Mouse (Mus musculus) layer of hippocampus, postnatal 36 days (tissue): ENCODE results near the gene Gstz1. TPM values are rescaled to one million over a fixed set of nuclear protein-coding genes. Genes with fewer than 3 reads are reported as not detected.
A peak's percentile ranks its signal among the peaks of the same experiment; 100 is the strongest.
"Not testable (repeated sequence)": the region's sequence is repeated elsewhere in the genome, so short reads cannot be mapped to it uniquely, and the experiment has no call there.

ENCODE experiments used
- DNase-seq, 2 experiments: peaks; one replicate each; pipeline ENCODE4 v3.0.0; 2022
- total RNA-seq, 2 experiments: library from RNA; stranded (reverse); gene quantifications; 2 replicates each; pipeline ENCODE4 v1.2.3; 2021

The Gstz1 gene
- total RNA-seq, 2 experiments from 2014 or later: 47.3 to 48.1 TPM

- DNase-seq: no peak
Observed at GRCm38 (mm10) chr12:87160310-87160709, 13.3 kb downstream of the Gstz1 start.

DNA sequence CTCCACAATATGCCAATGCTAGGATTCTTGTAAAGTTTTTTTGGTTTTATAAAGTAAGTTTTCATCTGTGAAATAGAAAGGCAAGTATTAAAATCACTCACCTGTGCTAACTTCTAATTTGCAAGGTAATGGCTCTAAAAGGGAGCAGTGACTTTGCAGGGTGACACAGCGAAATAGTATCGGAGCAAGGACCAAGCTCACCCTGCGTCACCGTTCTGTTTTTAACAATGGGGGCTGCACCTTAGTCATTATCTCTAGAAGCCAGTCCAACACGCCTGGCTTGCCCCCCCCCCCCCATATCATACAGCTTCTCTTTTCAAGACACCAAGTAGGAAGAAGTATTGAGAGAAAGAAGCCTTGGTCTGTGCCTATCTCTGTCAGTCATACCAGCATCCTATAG lies 13.8 kb downstream of the Gstz1 start:
- no peak for DNase-seq

GRCm38 (mm10) chr12:87175194-87175946 lies 28.4 kb downstream of the Gstz1 start:
- no peak for DNase-seq

DNA sequence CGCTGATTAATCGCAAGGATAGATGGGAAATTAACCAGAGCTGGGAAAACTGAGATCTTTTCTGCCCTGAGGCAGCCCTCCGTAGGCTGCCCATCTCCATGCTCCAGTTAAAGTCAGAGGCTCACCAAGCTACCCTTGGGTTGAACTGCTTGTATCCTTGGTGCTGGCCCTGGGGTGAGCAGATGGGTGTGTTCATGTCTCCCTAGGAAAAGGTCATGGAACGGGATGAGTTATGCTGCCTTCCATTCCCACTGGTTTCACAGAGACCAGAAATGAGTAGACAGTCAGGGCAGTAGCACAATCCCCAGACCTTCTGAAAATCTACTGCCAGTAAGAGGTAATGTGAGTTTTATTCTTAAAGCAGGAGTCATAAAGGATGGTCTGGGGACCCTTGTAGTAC lies 30.7 kb downstream of the Gstz1 start:
- no peak for DNase-seq

GRCm38 (mm10) chr12:87193008-87193407 lies 46.0 kb downstream of the Gstz1 start:
- DNase-seq: no peak

DNA sequence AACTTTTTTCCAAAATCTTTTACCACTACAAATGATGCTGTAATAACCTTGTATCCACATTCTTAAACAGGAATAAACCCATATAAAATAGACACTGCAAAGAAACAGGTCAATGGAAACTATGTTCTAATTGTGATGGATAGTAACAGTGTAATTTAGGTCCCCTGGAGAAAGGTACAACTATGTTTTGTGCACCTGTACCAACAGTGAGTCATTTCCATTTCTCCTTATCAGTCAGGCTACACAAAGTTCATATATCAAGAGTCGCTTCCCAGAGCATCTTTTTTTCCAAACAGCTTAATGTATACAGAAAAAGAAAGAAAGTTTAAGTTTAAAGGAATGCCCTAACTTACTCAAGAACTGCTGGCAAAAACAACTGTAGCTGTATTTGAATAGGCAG lies 48.1 kb downstream of the Gstz1 start:
- no peak for DNase-seq

DNA sequence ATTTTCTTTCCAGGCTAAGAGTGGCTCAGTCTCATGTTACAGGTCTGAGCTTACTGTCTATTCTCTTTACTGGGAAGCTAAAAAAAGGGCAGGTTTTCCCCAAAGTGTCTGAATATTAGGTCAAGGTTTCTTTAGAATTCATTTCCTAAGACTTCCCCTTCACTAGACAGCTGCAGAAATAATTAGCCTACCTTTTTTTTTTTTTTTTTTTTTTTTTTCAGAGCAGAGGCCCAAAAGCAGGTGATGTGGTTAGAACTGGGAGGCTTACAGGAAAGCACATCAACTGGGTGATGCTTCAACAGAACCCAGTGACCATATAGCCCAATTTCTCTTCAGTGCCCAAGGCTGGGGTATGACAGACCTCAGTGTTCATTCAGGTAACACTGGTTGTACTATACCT lies 49.3 kb downstream of the Gstz1 start:
- DNase-seq: no peak

- DNase-seq: no peak
Observed at GRCm38 (mm10) chr12:87198792-87199191, 51.8 kb downstream of the Gstz1 start.

DNA sequence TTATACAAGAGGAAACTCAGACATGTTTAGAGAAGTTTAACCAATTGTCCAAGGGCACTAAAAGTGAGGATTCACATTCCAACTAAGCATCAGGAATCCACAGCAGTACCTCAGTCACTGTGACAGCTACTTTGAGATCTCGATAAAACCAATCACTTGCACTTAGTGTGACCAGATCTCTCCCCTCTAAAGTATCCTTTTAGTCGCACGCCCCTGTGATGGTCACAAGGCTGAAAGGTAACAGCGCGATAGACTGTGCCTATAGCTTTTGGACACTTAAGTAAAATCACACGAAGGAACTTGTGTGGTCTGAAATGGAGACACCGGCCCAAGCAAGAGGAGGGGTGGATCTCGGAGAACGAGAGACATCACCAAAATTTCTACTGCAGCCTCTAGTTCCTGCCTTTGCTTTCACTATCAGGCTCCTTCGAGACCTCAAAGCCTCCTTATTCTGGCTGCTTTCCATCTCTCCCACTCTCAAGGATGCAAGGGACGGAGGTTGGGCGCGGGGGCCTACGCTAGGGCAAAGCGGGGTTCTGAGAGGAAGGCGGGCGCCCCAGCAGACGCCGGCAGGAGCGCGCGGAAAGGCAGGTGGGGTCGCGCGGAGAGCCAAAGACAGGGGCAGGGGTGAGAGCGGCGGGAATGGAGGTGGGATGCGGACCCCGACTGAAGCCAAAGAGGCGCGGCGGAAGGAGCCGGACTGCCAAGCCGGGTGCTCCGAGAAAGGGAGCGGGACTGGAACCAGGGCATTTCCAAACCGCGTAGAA lies 52.4 kb downstream of the Gstz1 start, which contains the start of gene Samd15:
TSS of gene Samd15 (plus strand) at position 518 of the 767 bp plus-strand sequence.
- peak; percentile 40 to 43 for DNase-seq

DNA sequence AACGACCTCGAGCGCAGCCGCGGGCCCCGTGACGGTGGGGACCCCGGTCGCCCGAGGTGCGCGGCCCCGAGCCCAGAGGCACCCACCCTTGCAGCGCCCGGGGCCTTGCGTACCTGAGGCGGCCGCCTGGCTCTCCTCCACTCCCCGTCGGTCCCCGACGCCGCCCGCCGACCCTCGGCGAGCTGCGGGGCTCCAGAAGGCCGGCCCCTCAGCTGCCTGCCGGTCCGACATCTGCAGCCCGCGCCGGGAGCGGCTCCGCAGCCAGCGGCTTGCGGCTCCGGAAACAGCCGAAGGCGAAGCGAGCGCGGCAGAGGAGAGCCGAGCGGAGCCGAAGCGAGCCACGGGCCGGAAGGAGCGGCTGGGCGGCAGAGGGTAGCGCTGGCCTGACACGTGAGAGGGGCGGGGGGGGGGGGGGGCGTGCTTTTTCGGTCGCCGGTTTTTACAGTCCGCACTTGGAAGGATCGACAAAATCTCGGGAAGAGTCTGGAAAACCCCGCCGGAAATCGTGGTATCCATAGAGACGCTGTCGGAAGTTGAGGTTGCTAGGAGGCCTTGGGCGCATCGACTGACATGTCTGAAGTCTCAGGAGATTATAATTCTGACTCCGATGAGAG lies 53.1 kb downstream of the Gstz1 start, which contains the start of gene Tmed8:
TSS of gene Tmed8 (minus strand) at position 482 of the 614 bp plus-strand sequence.
- peak; percentile 67 to 75 for DNase-seq

DNA sequence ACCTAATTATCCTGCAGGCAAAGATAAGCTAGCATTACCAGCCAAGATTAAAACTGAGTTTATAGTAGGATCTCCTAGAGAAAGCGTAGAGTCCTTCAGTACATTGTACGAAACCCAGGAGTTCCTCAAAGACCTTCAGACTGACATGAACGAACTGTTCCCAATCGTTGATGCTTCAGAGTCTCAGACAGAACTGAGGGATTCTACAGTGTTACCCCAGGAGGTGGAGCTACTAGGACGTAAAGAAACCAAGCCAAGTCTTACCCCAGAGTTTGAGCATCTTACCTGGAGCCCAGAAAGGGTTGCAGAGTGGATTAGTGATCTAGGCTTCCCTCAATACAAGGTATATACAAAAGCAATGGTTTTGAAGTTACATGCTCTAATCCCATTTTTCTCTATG lies 54.7 kb downstream of the Gstz1 start:
- DNase-seq: no peak

DNA sequence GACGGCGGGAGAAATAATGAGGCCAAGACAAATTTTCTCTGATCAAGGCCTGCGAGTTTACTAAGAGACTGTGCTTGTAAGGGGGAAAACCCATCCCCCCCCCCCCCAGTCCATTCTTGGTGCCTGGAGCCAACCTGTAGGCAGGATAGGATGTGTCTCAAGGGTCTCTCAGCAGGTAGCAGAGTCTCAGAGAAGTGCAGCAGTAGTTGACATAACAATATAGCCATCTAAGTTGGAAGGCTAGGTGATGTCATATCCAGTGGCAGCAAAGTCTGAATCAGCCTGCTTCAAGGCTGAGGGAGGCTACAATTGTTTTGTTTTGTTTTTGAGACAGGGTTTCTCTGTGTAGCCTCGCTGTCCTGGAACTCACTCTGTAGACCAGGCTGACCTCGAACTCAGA lies 58.8 kb downstream of the Gstz1 start:
- DNase-seq: not testable (repeated sequence)

DNA sequence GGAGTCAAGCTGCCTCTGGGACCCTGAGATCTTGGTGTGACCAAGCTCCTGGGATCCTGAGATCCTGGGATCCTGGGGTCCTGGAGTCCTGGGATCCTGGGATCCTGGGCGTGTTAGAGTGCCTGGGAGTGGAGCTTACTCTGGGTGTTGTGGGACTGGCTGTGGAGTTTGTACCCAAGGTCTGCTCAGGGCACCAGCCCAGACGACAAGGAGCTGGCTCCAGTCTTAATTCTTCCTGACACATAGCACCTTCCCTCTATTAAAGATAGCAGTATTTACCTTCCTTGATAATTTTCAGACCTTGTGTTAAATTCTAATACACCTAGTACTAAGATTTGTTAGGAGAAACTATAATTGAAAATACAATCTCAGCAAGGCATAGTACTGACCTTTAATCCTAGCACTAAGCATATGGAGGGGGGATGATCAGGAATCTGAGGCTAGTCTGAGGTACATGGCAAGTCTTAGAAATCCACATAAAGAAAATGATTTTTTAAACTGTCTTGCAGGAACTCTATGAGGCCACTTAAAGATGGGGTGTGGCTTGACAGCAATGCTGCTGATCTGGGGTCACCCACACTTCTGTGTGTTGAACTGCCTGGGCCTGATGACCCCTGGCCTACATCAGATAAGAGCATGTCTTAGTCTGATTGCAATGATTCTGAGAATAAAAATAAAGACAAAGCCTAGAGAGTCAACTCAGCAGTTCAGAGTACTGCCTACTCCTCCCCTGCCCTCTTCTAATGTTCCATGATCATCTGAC lies 66.1 kb downstream of the Gstz1 start:
- no peak for DNase-seq

Other genes starting within 250 kb of the Gstz1 start
- 10 to 100 TPM; 66.6 to 72.9 TPM for gene Cipc, start 200.1 kb upstream of the Gstz1 start, total RNA-seq
- 10 to 100 TPM in 1 of 2 experiments, 1 to 10 TPM in 1; 6.8 to 10.6 TPM for gene Zdhhc22, start 156.7 kb upstream of the Gstz1 start, total RNA-seq
- gene Tmem63c, start 125.8 kb upstream of the Gstz1 start, total RNA-seq: 10 to 100 TPM; 36.2 to 36.4 TPM
- gene Ngb, start 44.6 kb upstream of the Gstz1 start, total RNA-seq: 1 to 10 TPM; 2.5 TPM
- 10 to 100 TPM; 17.5 TPM for gene Pomt2, start 803 bp downstream of the Gstz1 start, total RNA-seq
- gene Samd15, start 52.6 kb downstream of the Gstz1 start, total RNA-seq: 1 to 10 TPM; 2.7 to 2.9 TPM
- gene Tmed8, start 53.3 kb downstream of the Gstz1 start, total RNA-seq: 10 to 100 TPM; 29.4 to 30.4 TPM
- gene Noxred1, start 91.6 kb downstream of the Gstz1 start, total RNA-seq: 1 to 10 TPM; 2.6 to 3.7 TPM
- 10 to 100 TPM; 52.3 to 60.7 TPM for gene Vipas39, start 119.1 kb downstream of the Gstz1 start, total RNA-seq
- gene Ahsa1, start 119.3 kb downstream of the Gstz1 start, total RNA-seq: 100 to 1,000 TPM; 198 to 207 TPM
- under 1 TPM in 1 of 2 experiments, not detected in 1; 0.42 TPM for gene Ism2, start 152.5 kb downstream of the Gstz1 start, total RNA-seq
- 10 to 100 TPM; 29.2 to 32.8 TPM for gene Sptlc2, start 241.2 kb downstream of the Gstz1 start, total RNA-seq